Mouse (Mus musculus) lung, embryonic 14.5 days (tissue): Measurements from ENCODE around the gene Rb1. TPM values are rescaled to one million over a fixed set of nuclear protein-coding genes. Genes with fewer than 3 reads are reported as not detected.

Experiments used
- ATAC-seq: fragments of 200-750 bp; cut with Nextera tagmentation; 2 replicates; pipeline ENCODE4 v1.8.0; 2017; ENCODE audit warnings: mild to moderate bottlenecking, moderate TSS enrichment, moderate library complexity; ENCODE audit not compliant: insufficient read depth
- DNase-seq: peaks from one replicate; pipeline ENCODE4 v3.0.0-alpha.2; 2015
- H3K27ac ChIP-seq: fragments of 300-500 bp; sonication (generic); 2 replicates; pipeline ENCODE4 v1.5.1; 2014; ENCODE audit warnings: low read depth, mild to moderate bottlenecking, moderate library complexity
- H3K27me3 ChIP-seq: fragments of 300-500 bp; sonication (generic); 2 replicates; pipeline ENCODE4 v1.6.1; 2014; ENCODE audit warnings: low read length, control low read depth; ENCODE audit not compliant: insufficient read depth
- H3K36me3 ChIP-seq: fragments of 300-500 bp; sonication (generic); 2 replicates; pipeline ENCODE4 v1.6.1; 2014; ENCODE audit warnings: control low read depth; ENCODE audit not compliant: insufficient read depth
- H3K4me1 ChIP-seq: fragments of 300-500 bp; sonication (generic); 2 replicates; pipeline ENCODE4 v1.6.1; 2014; ENCODE audit warnings: antibody characterized with exemption, control low read depth; ENCODE audit not compliant: insufficient read depth
- H3K4me2 ChIP-seq: fragments of 300-500 bp; sonication (generic); 2 replicates; pipeline ENCODE4 v1.6.1; 2014; ENCODE audit warnings: mild to moderate bottlenecking
- H3K4me3 ChIP-seq: fragments of 300-500 bp; sonication (generic); 2 replicates; pipeline ENCODE4 v1.5.1; 2014; ENCODE audit warnings: low read depth, low read length
- H3K9ac ChIP-seq: fragments of 300-500 bp; sonication (generic); 2 replicates; pipeline ENCODE4 v1.6.1; 2014
- H3K9me3 ChIP-seq: fragments of 300-500 bp; sonication (generic); 2 replicates; pipeline ENCODE4 v1.6.1; 2016; ENCODE audit warnings: low read depth, low read length, control low read depth
- CTCF ChIP-seq: IDR thresholded peaks from 2 replicates; pipeline ENCODE4 v1.5.1; 2016; ENCODE audit warnings: antibody characterized with exemption, low read depth
- WGBS: fragments of 180-500 bp; shearing (Covaris S2); extraction: QIAGEN DNeasy Blood & Tissue Kit; methylation state at CpG from one replicate; pipeline ENCODE4 v1.1.7; 2014; 5-methylcytosine and 5-hydroxymethylcytosine counted together
- polyA plus RNA-seq: library from polyadenylated mRNA; unstranded; fragments of >200 nt; fragmentation: Nextera tagmentation; extraction: Ambion mirVana; gene quantifications from 2 replicates; pipeline ENCODE4 v1.2.1, GENCODE M21; 2014

The Rb1 gene
- polyA plus RNA-seq, 1 experiment from 2014 or later, result 19.3 TPM

GRCm38 (mm10) chr14:73370078-73370670, 44.6 kb upstream of the Rb1 start:
- no peak for DNase-seq
- peaks cover 57% of the 10 kb centered on the region for H3K36me3 ChIP-seq
- H3K27ac ChIP-seq, result no peak overlapping the region

GRCm38 (mm10) chr14:73369634-73370033, 44.0 kb upstream of the Rb1 start:
- no peaks in the 10 kb centered on the region for H3K27me3 ChIP-seq
- no peak overlapping the region for H3K27ac ChIP-seq
- peaks cover 62% of the 10 kb centered on the region for H3K36me3 ChIP-seq
- 75% methylated on average over 4 of the region's 4 CpGs for WGBS
- H3K9me3 ChIP-seq, result no peaks in the 10 kb centered on the region
- no peak overlapping the region for H3K4me3 ChIP-seq
- no peaks in the 10 kb centered on the region; the same call in 1 of the 2 replicates for H3K4me1 ChIP-seq
- H3K9ac ChIP-seq, result no peak overlapping the region
- ATAC-seq (no peak), DNase-seq (no peak)
- TF ChIP-seq CTCF, result no peak
- no peak overlapping the region for H3K4me2 ChIP-seq

More at GRCm38 (mm10) chr14:73370078-73370670, 44.6 kb upstream of the Rb1 start:
- no peak for TF ChIP-seq CTCF
- Histone ChIP-seq H3K4me3 (no peak overlapping the region), H3K9ac (no peak overlapping the region), H3K9me3 (no peaks in the 10 kb centered on the region), H3K4me1 (no peaks in the 10 kb centered on the region; the same call in 1 of the 2 replicates), H3K4me2 (no peak overlapping the region), H3K27me3 (no peaks in the 10 kb centered on the region)
- WGBS, result 70% methylated on average over 11 of the region's 11 CpGs
- ATAC-seq, result no peak

- no peak for DNase-seq
- ATAC-seq, result no peak
- 95% methylated on average over 13 of the region's 13 CpGs for WGBS
- H3K36me3 ChIP-seq, result peaks cover 69% of the 10 kb centered on the region
- H3K9ac ChIP-seq, result no peak overlapping the region
- H3K4me1 ChIP-seq, result no peaks in the 10 kb centered on the region; the same call in 1 of the 2 replicates
- no peaks in the 10 kb centered on the region for H3K27me3 ChIP-seq
- no peak overlapping the region for H3K4me2 ChIP-seq
- no peak for TF ChIP-seq CTCF
- no peak overlapping the region for H3K4me3 ChIP-seq
- no peak overlapping the region for H3K27ac ChIP-seq
- H3K9me3 ChIP-seq, result no peaks in the 10 kb centered on the region
Observed at GRCm38 (mm10) chr14:73368966-73369365, 43.3 kb upstream of the Rb1 start.

GRCm38 (mm10) chr14:73368221-73368620, 42.6 kb upstream of the Rb1 start:
- Histone ChIP-seq H3K4me3 (no peak overlapping the region), H3K36me3 (peaks cover 76% of the 10 kb centered on the region), H3K4me2 (no peak overlapping the region), H3K9ac (no peak overlapping the region), H3K27me3 (no peaks in the 10 kb centered on the region), H3K27ac (no peak overlapping the region), H3K4me1 (no peaks in the 10 kb centered on the region), H3K9me3 (no peaks in the 10 kb centered on the region)
- WGBS, result 83% methylated on average over 13 of the region's 13 CpGs
- no peak for TF ChIP-seq CTCF
- ATAC-seq (no peak), DNase-seq (no peak)

GRCm38 (mm10) chr14:73366278-73366677, 40.7 kb upstream of the Rb1 start:
- DNase-seq (no peak), ATAC-seq (no peak)
- Histone ChIP-seq H3K4me1 (no peaks in the 10 kb centered on the region), H3K4me2 (no peak overlapping the region), H3K27me3 (no peaks in the 10 kb centered on the region), H3K9ac (no peak overlapping the region), H3K36me3 (peaks cover 90% of the 10 kb centered on the region), H3K9me3 (no peaks in the 10 kb centered on the region), H3K4me3 (no peak overlapping the region), H3K27ac (no peak overlapping the region)
- TF ChIP-seq CTCF, result no peak
- WGBS, result 86% methylated on average over 11 of the region's 11 CpGs

- ATAC-seq, result no peak
- DNase-seq, result no peak
Observed at GRCm38 (mm10) chr14:73363782-73364181, 38.2 kb upstream of the Rb1 start.

GRCm38 (mm10) chr14:73354700-73355099, 29.1 kb upstream of the Rb1 start:
- Histone ChIP-seq H3K4me2 (no peak overlapping the region), H3K4me1 (no peaks in the 10 kb centered on the region), H3K36me3 (peaks cover 44% of the 10 kb centered on the region), H3K27ac (no peak overlapping the region), H3K9me3 (no peaks in the 10 kb centered on the region), H3K27me3 (no peaks in the 10 kb centered on the region), H3K9ac (no peak overlapping the region), H3K4me3 (no peak overlapping the region)
- TF ChIP-seq CTCF, result no peak
- no peak for DNase-seq
- 91% methylated on average over 8 of the region's 8 CpGs for WGBS
- ATAC-seq, result no peak

More at GRCm38 (mm10) chr14:73363782-73364181, 38.2 kb upstream of the Rb1 start:
- H3K4me3 ChIP-seq, result no peak overlapping the region
- H3K4me2 ChIP-seq, result no peak overlapping the region
- no peaks in the 10 kb centered on the region for H3K27me3 ChIP-seq
- 93% methylated on average over 11 of the region's 11 CpGs for WGBS
- no peaks in the 10 kb centered on the region for H3K4me1 ChIP-seq
- H3K9ac ChIP-seq, result no peak overlapping the region
- H3K9me3 ChIP-seq, result no peaks in the 10 kb centered on the region
- peaks cover 96% of the 10 kb centered on the region for H3K36me3 ChIP-seq
- no peak overlapping the region for H3K27ac ChIP-seq
- no peak for TF ChIP-seq CTCF
